Mouse (Mus musculus): ENCODE results near the gene Gm3182. TPM values are rescaled to one million over a fixed set of nuclear protein-coding genes. Genes with fewer than 3 reads are reported as not detected.
"Not testable (repeated sequence)": the region's sequence is repeated elsewhere in the genome, so short reads cannot be mapped to it uniquely, and the experiment has no call there.

The Gm3182 gene
- polyA plus RNA-seq (2015; fragmentation: Nextera tagmentation; extraction: Ambion mirVana) = not detected in 2 replicates

GRCm38 (mm10) chr14:4481445-4481844 is at the start of gene Gm3182:
Gene Gm3182, plus strand, starts transcription at chr14:4481745.
- 78% methylated on average over 1 of the region's 2 CpGs for WGBS (ENCODE audit: insufficient replicate concordance)
- H3K4me2 ChIP-seq; H3K4me1 ChIP-seq (replicated peaks); H3K9ac ChIP-seq; DNase-seq; ATAC-seq (ENCODE audit: low read depth); H3K27ac ChIP-seq; H3K36me3 ChIP-seq; H3K9me3 ChIP-seq (replicated peaks); H3K4me3 ChIP-seq (replicated peaks); H3K27me3 ChIP-seq: not testable (repeated sequence)

- not testable (repeated sequence) for H3K27ac ChIP-seq
These were observed 17.9 kb downstream of the Gm3182 start for GRCm38 (mm10) chr14:4499425-4499824.

More at GRCm38 (mm10) chr14:4499425-4499824, 17.9 kb downstream of the Gm3182 start:
- DNase-seq; H3K9ac ChIP-seq; H3K4me2 ChIP-seq; H3K27me3 ChIP-seq; H3K4me1 ChIP-seq (replicated peaks); ATAC-seq (ENCODE audit: low read depth); H3K9me3 ChIP-seq (replicated peaks); H3K4me3 ChIP-seq (replicated peaks); H3K36me3 ChIP-seq: not testable (repeated sequence)
- 2% methylated on average over 14 of the region's 25 CpGs for WGBS (ENCODE audit: insufficient replicate concordance)

Other genes starting within 250 kb of the Gm3182 start
- gene Gm3138, start 232.1 kb upstream of the Gm3182 start, polyA plus RNA-seq (2015; fragmentation: Nextera tagmentation; extraction: Ambion mirVana) = not detected in 2 replicates
- not detected in 2 replicates for gene Gm3149, start 164.5 kb upstream of the Gm3182 start, polyA plus RNA-seq (2015; fragmentation: Nextera tagmentation; extraction: Ambion mirVana)
- not detected in 2 replicates for gene 2610042L04Rik, start 147.0 kb upstream of the Gm3182 start, polyA plus RNA-seq (2015; fragmentation: Nextera tagmentation; extraction: Ambion mirVana)
- gene Gm3159, start 84.2 kb upstream of the Gm3182 start, polyA plus RNA-seq (2015; fragmentation: Nextera tagmentation; extraction: Ambion mirVana) = not detected in 2 replicates
- gene Gm3164, start 66.3 kb upstream of the Gm3182 start, polyA plus RNA-seq (2015; fragmentation: Nextera tagmentation; extraction: Ambion mirVana) = not detected in 2 replicates
- gene Gm3173, start 50.8 kb upstream of the Gm3182 start, polyA plus RNA-seq (2015; fragmentation: Nextera tagmentation; extraction: Ambion mirVana) = not detected in 2 replicates
- not detected in 2 replicates for gene Gm3047, start 73.7 kb downstream of the Gm3182 start, polyA plus RNA-seq (2015; fragmentation: Nextera tagmentation; extraction: Ambion mirVana)
- not detected in 2 replicates for gene Gm8159, start 150.6 kb downstream of the Gm3182 start, polyA plus RNA-seq (2015; fragmentation: Nextera tagmentation; extraction: Ambion mirVana)
- gene Gm3239, start 182.4 kb downstream of the Gm3182 start, polyA plus RNA-seq (2015; fragmentation: Nextera tagmentation; extraction: Ambion mirVana) = not detected in 2 replicates
- not detected in 2 replicates for gene Gm7876, start 227.5 kb downstream of the Gm3182 start, polyA plus RNA-seq (2015; fragmentation: Nextera tagmentation; extraction: Ambion mirVana)
- not detected in 2 replicates for gene Gm3252, start 245.0 kb downstream of the Gm3182 start, polyA plus RNA-seq (2015; fragmentation: Nextera tagmentation; extraction: Ambion mirVana)